11 mouse cellular contexts compared by ENCODE assay signal in genomic region chr8:124252533-124252950, GRCm38 (mm10). TPM values are rescaled to one million over a fixed set of nuclear protein-coding genes. Genes with fewer than 3 reads are reported as not detected.
DNase-seq lines count a peak whose midpoint lies in the region; ATAC-seq and TF ChIP-seq lines count a peak whose summit lies in the region.
"Had no signal": no experiment of that assay in that cellular context is flagged by ENCODE, and none has a peak within 500 bp of the region (broad histone marks: within the 10 kb centered on the region; RNA-seq: fewer than 3 reads in every experiment).

No protein-coding gene starts in this region.

- TF ChIP-seq CTCF in layer of hippocampus, adult 2 months (conservative IDR thresholded peaks at IDR 0.05) = no peak
- no peak for TF ChIP-seq CTCF in lung, postnatal 0 days (IDR thresholded peaks at IDR 0.05)

- H3K9me3 ChIP-seq in embryonic facial prominence, embryonic 15.5 days (replicated peaks) = no peaks in the 10 kb centered on the region
- H3K9me3 ChIP-seq in kidney, embryonic 15.5 days (replicated peaks) = no peaks in the 10 kb centered on the region
- no peaks in the 10 kb centered on the region for H3K9me3 ChIP-seq in lung, postnatal 0 days (ENCODE audit: low read length)
- H3K9me3 ChIP-seq: heart, embryonic 10.5 days; hindbrain, embryonic 12.5 days had no signal

- H3K27ac ChIP-seq in layer of hippocampus, adult 2 months = peak overlapping the region; percentile 4; the same call in 1 of the 2 replicates
- 0 out of 2 replicates have a peak overlapping the region, but pooled peaks have one; percentile 17 for H3K27ac ChIP-seq in embryonic facial prominence, embryonic 15.5 days (replicated peaks)
- peak overlapping the region; percentile 51; the same call in 1 of the 2 replicates for H3K27ac ChIP-seq in kidney, embryonic 15.5 days
- H3K27ac ChIP-seq in lung, postnatal 0 days (ENCODE audit: low read length) = peak overlapping the region; percentile 73
- H3K27ac ChIP-seq: heart, embryonic 10.5 days; hindbrain, embryonic 12.5 days had no signal

- H3K4me1 ChIP-seq in embryonic facial prominence, embryonic 15.5 days = peaks cover 41% of the 10 kb centered on the region
- H3K4me1 ChIP-seq in kidney, embryonic 15.5 days = peaks cover 61% of the 10 kb centered on the region
- peaks cover 30% of the 10 kb centered on the region for H3K4me1 ChIP-seq in lung, postnatal 0 days (ENCODE audit: insufficient read depth, low read depth, low read length)

- H3K4me2 ChIP-seq in embryonic facial prominence, embryonic 15.5 days (replicated peaks) = no peak overlapping the region
- no peak overlapping the region for H3K4me2 ChIP-seq in kidney, embryonic 15.5 days
- no peak overlapping the region for H3K4me2 ChIP-seq in lung, postnatal 0 days (replicated peaks; ENCODE audit: low read depth, low read length)
- H3K4me2 ChIP-seq: hindbrain, embryonic 12.5 days had no signal

- ATAC-seq in embryonic facial prominence, embryonic 15.5 days (ENCODE audit: insufficient number of reproducible peaks, low FRiP score, low TSS enrichment, low read depth) = no peak
- ATAC-seq in kidney, embryonic 15.5 days (replicated peaks; ENCODE audit: low FRiP score) = no peak
- ATAC-seq in lung, postnatal 0 days = peak; percentile 43; the same call in 1 of the 2 replicates
- no peak for ATAC-seq in granulocyte monocyte progenitor cell, adult 5-6 weeks (replicated peaks; ENCODE audit: poor library complexity, severe bottlenecking)

- H3K4me3 ChIP-seq in layer of hippocampus, adult 2 months = no peak overlapping the region
- H3K4me3 ChIP-seq in embryonic facial prominence, embryonic 15.5 days (replicated peaks) = no peak overlapping the region
- no peak overlapping the region for H3K4me3 ChIP-seq in kidney, embryonic 15.5 days (replicated peaks)
- no peak overlapping the region for H3K4me3 ChIP-seq in lung, postnatal 0 days (ENCODE audit: low read depth, low read length)
- H3K4me3 ChIP-seq: heart, embryonic 10.5 days; hindbrain, embryonic 12.5 days had no signal

- no peak overlapping the region for H3K9ac ChIP-seq in embryonic facial prominence, embryonic 15.5 days
- no peak overlapping the region for H3K9ac ChIP-seq in kidney, embryonic 15.5 days
- H3K9ac ChIP-seq in lung, postnatal 0 days (replicated peaks; ENCODE audit: low read depth) = no peak overlapping the region
- H3K9ac ChIP-seq: hindbrain, embryonic 12.5 days had no signal

- no peaks in the 10 kb centered on the region for H3K36me3 ChIP-seq in embryonic facial prominence, embryonic 15.5 days
- H3K36me3 ChIP-seq in kidney, embryonic 15.5 days = no peaks in the 10 kb centered on the region
- no peaks in the 10 kb centered on the region for H3K36me3 ChIP-seq in lung, postnatal 0 days (ENCODE audit: insufficient read depth, low read length)
- H3K36me3 ChIP-seq: hindbrain, embryonic 12.5 days had no signal

- no peaks in the 10 kb centered on the region for H3K27me3 ChIP-seq in embryonic facial prominence, embryonic 15.5 days
- no peaks in the 10 kb centered on the region for H3K27me3 ChIP-seq in kidney, embryonic 15.5 days
- H3K27me3 ChIP-seq in lung, postnatal 0 days (replicated peaks; ENCODE audit: insufficient read depth, low read length) = no peaks in the 10 kb centered on the region
- H3K27me3 ChIP-seq: hindbrain, embryonic 12.5 days had no signal

- peak; percentile 58 for TF ChIP-seq EP300 in lung, postnatal 0 days (IDR thresholded peaks at IDR 0.05)

- intact Hi-C loops in heart, postnatal 36 days (cut with DNase I) = no loop called here

- DNase-seq in layer of hippocampus, adult 2 months (ENCODE audit: low spot score in 2 of 2) = peak in 1 of 2 experiments; percentile 68
- DNase-seq in layer of hippocampus, postnatal 25 days (ENCODE audit: extremely low spot score in 1 of 2, low spot score in 1 of 2) = no peak
- DNase-seq in lung, postnatal 0 days (ENCODE audit: low spot score) = peak; percentile 87
- DNase-seq in gastrocnemius, postnatal 25 days = no peak
- no peak for DNase-seq in heart, postnatal 36 days
- DNase-seq: embryo, embryonic 11 days had no signal

- 73% methylated on average over 5 of the region's 5 CpGs for WGBS in embryonic facial prominence, embryonic 15.5 days
- WGBS in kidney, embryonic 15.5 days = 86% methylated on average over 5 of the region's 5 CpGs
- WGBS in lung, postnatal 0 days = 44% methylated on average over 5 of the region's 5 CpGs

RNA-seq across cellular contexts. Expression of gene Galnt2, which starts 21.4 kb away (rescaled TPM):
- total RNA-seq in layer of hippocampus, adult 2 months (2021) = 10 to 100 TPM; 34.5 to 44.5 TPM
- total RNA-seq in layer of hippocampus, postnatal 25 days (2021) = 10 to 100 TPM; 35.5 to 45.9 TPM
- polyA plus RNA-seq in embryonic facial prominence, embryonic 15.5 days (2015; fragmentation: Nextera tagmentation; extraction: Ambion mirVana) = 40.0 and 51.5 TPM in 2 replicates
- 47.6 and 49.0 TPM in 2 replicates for polyA plus RNA-seq in kidney, embryonic 15.5 days (2015; fragmentation: Nextera tagmentation; extraction: Ambion mirVana)
- polyA plus RNA-seq in lung, postnatal 0 days (2015; fragmentation: Nextera tagmentation; extraction: Ambion mirVana) = 54.3 and 66.2 TPM in 2 replicates
- 25.6 and 48.0 TPM in 2 replicates for total RNA-seq in granulocyte monocyte progenitor cell, adult 5-6 weeks (2014; fragmentation: Nextera tagmentation)
- total RNA-seq in granulocyte monocyte progenitor cell, adult 5-6 weeks (2017) = 20.4 and 32.7 TPM in 2 replicates
- 10 to 100 TPM; 30.7 to 39.0 TPM for total RNA-seq in gastrocnemius, postnatal 25 days (2021)
- total RNA-seq in heart, postnatal 36 days (2021) = 10 to 100 TPM; 32.1 to 34.2 TPM

Comparison
In these comparisons a context has a peak if more than half of its experiments do, and no peak if none do; other contexts are left out.
1. H3K27ac ChIP-seq: peak in every context shown above with its lines; median percentile 73 in lung, postnatal 0 days; 51 in kidney, embryonic 15.5 days; 17 in embryonic facial prominence, embryonic 15.5 days; 4 in layer of hippocampus, adult 2 months.